Mouse (Mus musculus): ENCODE measurements around the gene Plekha4.
A peak's percentile ranks its signal among the peaks of the same experiment; 100 is the strongest.

GRCm38 (mm10) chr7:45574472-45575379 lies 48.6 kb downstream of the Plekha4 start:
- TF ChIP-seq POLR2A (IDR thresholded peaks at IDR 0.05; ENCODE audit: low read depth, low read length) (peak; percentile 91; the same call in 1 of the 2 replicates), CTCF (IDR thresholded peaks at IDR 0.05; ENCODE audit: extremely low read depth, insufficient read length, insufficient replicate concordance, low read depth, low read length) (no peak)
